Mouse (Mus musculus) ES-Bruce4 (cell line): ENCODE measurements at regions not wholly inside any gene's neighbourhood (a gene's known extent, or its start where the extent isn't known, plus 50 kb on each side); places are given as distances from the start of the nearest gene placed in this dataset.

Experiments used
- CTCF ChIP-seq: IDR thresholded peaks from one replicate; pipeline ENCODE4 v1.8.1; 2011; ENCODE audit warnings: low read depth, low read length
- EP300 ChIP-seq: IDR thresholded peaks from 2 replicates; pipeline ENCODE4 v1.6.1; 2011; ENCODE audit warnings: low read depth, low read length; ENCODE audit not compliant: insufficient read depth
- POLR2A ChIP-seq: IDR thresholded peaks from one replicate; pipeline ENCODE4 v1.8.1; 2011; ENCODE audit warnings: low read length; ENCODE audit not compliant: insufficient read depth

DNA sequence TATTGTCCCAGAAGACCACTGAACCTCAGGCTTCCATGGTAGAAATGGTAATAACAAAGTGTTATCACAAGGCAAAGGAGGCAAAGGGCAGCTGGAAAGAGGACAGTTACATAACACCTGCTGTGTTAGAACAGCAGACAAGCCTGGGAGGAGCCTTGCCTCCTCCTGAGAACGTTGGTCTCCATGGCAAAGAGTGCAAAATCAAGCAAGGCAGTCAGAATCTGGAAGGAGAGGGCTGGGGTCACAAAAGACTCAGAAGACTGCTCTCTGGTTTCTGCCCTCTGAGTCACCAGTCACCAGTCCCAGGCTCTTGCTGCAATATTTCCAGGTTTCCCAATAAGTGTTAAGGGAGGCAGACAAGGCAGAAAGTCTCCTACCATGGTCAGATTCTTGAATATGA is 197.3 kb downstream of the Ibtk start:
- no peak for TF ChIP-seq CTCF
- no peak for TF ChIP-seq POLR2A
- no peak for TF ChIP-seq EP300
